In genomic region chrX:53642980-53643961, GRCm38 (mm10) we compare ENCODE assay signal across 8 mouse cellular contexts. TPM values are rescaled to one million over a fixed set of nuclear protein-coding genes. Genes with fewer than 3 reads are reported as not detected.
A peak's percentile ranks its signal among the peaks of the same experiment; 100 is the strongest.
DNase-seq lines count a peak whose midpoint lies in the region; ATAC-seq and TF ChIP-seq lines count a peak whose summit lies in the region.
"Not testable (repeated sequence)": the region's sequence is repeated elsewhere in the genome, so short reads cannot be mapped to it uniquely, and the experiment has no call there.

Gene Rtl8a, minus strand, starts transcription at chrX:53643682.

- not testable (repeated sequence) for H3K36me3 ChIP-seq in hindbrain, embryonic 16.5 days (ENCODE audit: control insufficient read depth, insufficient read depth, low read length)

- WGBS in hindbrain, embryonic 16.5 days = 7% methylated on average over 10 of the region's 50 CpGs

- peak within 1 kb of the TSS; percentile 61 for H3K4me3 ChIP-seq in gastrocnemius, adult 2 months
- H3K4me3 ChIP-seq in hindbrain, embryonic 16.5 days (ENCODE audit: low read length) = peak within 1 kb of the TSS; percentile 33

- H3K4me2 ChIP-seq in hindbrain, embryonic 16.5 days (ENCODE audit: low read length) = peak within 1 kb of the TSS; percentile 51

- ATAC-seq in hindbrain, embryonic 16.5 days = peak; percentile 96

- H3K27me3 ChIP-seq in hindbrain, embryonic 16.5 days (replicated peaks; ENCODE audit: control insufficient read depth, insufficient read depth, low read length) = not testable (repeated sequence)

- peak within 1 kb of the TSS; percentile 78 for H3K27ac ChIP-seq in gastrocnemius, adult 2 months
- not testable (repeated sequence) for H3K27ac ChIP-seq in hindbrain, embryonic 16.5 days (ENCODE audit: low read depth, low read length)

- H3K9ac ChIP-seq in hindbrain, embryonic 16.5 days (ENCODE audit: low read depth, low read length) = not testable (repeated sequence)

- TF ChIP-seq CTCF in gastrocnemius, adult 2 months (IDR thresholded peaks at IDR 0.05) = not testable (repeated sequence)

- intact Hi-C loops in gastrocnemius, adult 2 months (cut with DNase I) = not testable (repeated sequence)

- not testable (repeated sequence) for H3K9me3 ChIP-seq in hindbrain, embryonic 16.5 days (ENCODE audit: control insufficient read depth, low read length)

- H3K4me1 ChIP-seq in hindbrain, embryonic 16.5 days (ENCODE audit: control insufficient read depth, insufficient read depth, low read depth, low read length) = not testable (repeated sequence)

- DNase-seq in ZHBTc4 (ENCODE audit: low read depth, low spot score) = peak; percentile 82
- DNase-seq in cerebellum, postnatal 4 days (ENCODE audit: low spot score in 2 of 2) = peak; percentile 28 to 64
- DNase-seq in gastrocnemius, adult 2 months = peak; percentile 86
- DNase-seq in left cerebral cortex, adult 11 months (ENCODE audit: low spot score) = peak; percentile 64
- peak; percentile 93 for DNase-seq in lung, postnatal 36 days
- DNase-seq in retina, embryonic 14.5 days (ENCODE audit: low spot score) = peak; percentile 80
- DNase-seq in thymus, postnatal 36 days = peak; percentile 63 to 69

RNA-seq across cellular contexts. Expression of gene Rtl8a, which starts in this region (rescaled TPM):
- total RNA-seq in gastrocnemius, adult 2 months (2021) = 10 to 100 TPM; 55.5 to 73.8 TPM
- polyA plus RNA-seq in hindbrain, embryonic 16.5 days (2015; fragmentation: Nextera tagmentation; extraction: Ambion mirVana) = 223 and 232 TPM in 2 replicates
